Comparison of ENCODE assay signal across 11 mouse cellular contexts in the genomic region with DNA sequence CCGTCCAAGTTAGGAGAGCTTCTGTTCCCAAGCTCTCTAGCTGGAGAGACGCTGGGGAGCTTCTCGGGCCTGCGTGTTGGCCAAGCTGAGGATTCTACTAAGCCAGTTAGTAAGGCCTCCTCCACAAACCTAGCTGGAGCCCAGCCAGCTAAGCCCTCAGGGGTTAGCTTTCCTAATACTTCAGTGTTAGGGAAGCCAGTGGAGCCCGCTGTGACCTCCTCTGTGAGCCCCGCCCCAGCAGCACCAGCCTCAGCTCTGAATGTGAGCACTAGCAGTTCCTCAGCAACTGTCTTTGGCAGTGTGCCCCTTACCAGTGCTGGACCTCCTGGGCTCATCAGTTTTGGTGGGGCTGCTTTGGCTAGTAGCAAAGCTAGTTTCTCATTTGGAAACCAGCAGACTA. TPM values are rescaled to one million over a fixed set of nuclear protein-coding genes. Genes with fewer than 3 reads are reported as not detected.
DNase-seq lines count a peak whose midpoint lies in the region; TF ChIP-seq lines count a peak whose summit lies in the region.
"Had no signal": no experiment of that assay in that cellular context is flagged by ENCODE, and none has a peak within 500 bp of the region (broad histone marks: within the 10 kb centered on the region; RNA-seq: fewer than 3 reads in every experiment).

No protein-coding gene starts in this region.

- no peaks in the 10 kb centered on the region for H3K4me1 ChIP-seq in kidney, adult 2 months (ENCODE audit: control insufficient read depth, insufficient read depth, low read length)
- H3K4me1 ChIP-seq in embryonic facial prominence, embryonic 10.5 days: no peaks in the 10 kb centered on the region
- H3K4me1 ChIP-seq: liver, embryonic 12.5 days had no signal

- no peak for TF ChIP-seq CTCF in kidney, adult 2 months (conservative IDR thresholded peaks at IDR 0.05; ENCODE audit: insufficient read depth, insufficient read length, low read depth, low read length)

- WGBS in kidney, adult 2 months: 92% methylated on average over 6 of the region's 6 CpGs
- WGBS in embryonic facial prominence, embryonic 10.5 days: 89% methylated on average over 6 of the region's 6 CpGs

- no peaks in the 10 kb centered on the region for H3K27me3 ChIP-seq in kidney, adult 2 months (replicated peaks; ENCODE audit: control insufficient read depth, insufficient read depth, low read length)
- H3K27me3 ChIP-seq in embryonic facial prominence, embryonic 10.5 days (replicated peaks; ENCODE audit: low read depth, poor library complexity, severe bottlenecking): no peaks in the 10 kb centered on the region
- H3K27me3 ChIP-seq: liver, embryonic 12.5 days; megakaryocyte, embryonic 14.5 days had no signal

- H3K36me3 ChIP-seq in kidney, adult 2 months (ENCODE audit: control insufficient read depth, insufficient read depth, low read length): peaks cover 5% of the 10 kb centered on the region
- peaks cover 97% of the 10 kb centered on the region for H3K36me3 ChIP-seq in embryonic facial prominence, embryonic 10.5 days (replicated peaks)

- no peak overlapping the region for H3K4me3 ChIP-seq in kidney, adult 2 months (ENCODE audit: insufficient read depth, low read depth, low read length)
- no peak overlapping the region for H3K4me3 ChIP-seq in embryonic facial prominence, embryonic 10.5 days
- H3K4me3 ChIP-seq: layer of hippocampus, adult 2 months; liver, embryonic 12.5 days; megakaryocyte, embryonic 14.5 days had no signal

- no peak for TF ChIP-seq POLR2A in kidney, adult 2 months (IDR thresholded peaks at IDR 0.05; ENCODE audit: low read depth, low read length)

- peak; percentile 10 for DNase-seq in kidney, adult 2 months
- DNase-seq in kidney, postnatal 14 days: no peak
- DNase-seq in MN1 (ENCODE audit: low spot score): peak; percentile 60
- peak; percentile 58 for DNase-seq in adrenal gland, postnatal 25 days
- DNase-seq in heart, adult 9 months (ENCODE audit: low spot score in 2 of 2): peak; percentile 36 to 46
- no peak for DNase-seq in embryonic facial prominence, embryonic 10.5 days (ENCODE audit: low spot score)
- DNase-seq in right cerebral cortex, postnatal 4 days: no peak
- no peak for DNase-seq in liver

- no peaks in the 10 kb centered on the region for H3K9me3 ChIP-seq in embryonic facial prominence, embryonic 10.5 days
- H3K9me3 ChIP-seq: liver, embryonic 12.5 days; megakaryocyte, embryonic 14.5 days had no signal

- H3K27ac ChIP-seq in kidney, adult 2 months (ENCODE audit: insufficient read depth, low read depth, low read length): no peak overlapping the region
- no peak overlapping the region for H3K27ac ChIP-seq in embryonic facial prominence, embryonic 10.5 days (replicated peaks)
- H3K27ac ChIP-seq: layer of hippocampus, adult 2 months; liver, embryonic 12.5 days had no signal

RNA-seq across cellular contexts. Expression of gene Fam78a, which starts 51.2 kb away (rescaled TPM):
- 2.6 and 4.9 TPM in 2 replicates for polyA plus RNA-seq in kidney, adult 2 months (2012; rRNA removed)
- total RNA-seq in adrenal gland, postnatal 25 days (2021): 8.9 and 12.1 TPM in 2 replicates
- polyA plus RNA-seq in embryonic facial prominence, embryonic 10.5 days (2016; fragmentation: Nextera tagmentation; extraction: Ambion mirVana): 1.8 and 2.2 TPM in 2 replicates

RNA-seq across cellular contexts. Expression of gene Nup214, which starts 59.2 kb away (rescaled TPM):
- polyA plus RNA-seq in kidney, adult 2 months (2012; rRNA removed): 41.3 and 41.8 TPM in 2 replicates
- total RNA-seq in adrenal gland, postnatal 25 days (2021): 73.5 and 77.2 TPM in 2 replicates
- polyA plus RNA-seq in embryonic facial prominence, embryonic 10.5 days (2016; fragmentation: Nextera tagmentation; extraction: Ambion mirVana): 120 and 121 TPM in 2 replicates

Comparison
In these comparisons a context has a peak if more than half of its experiments do, and no peak if none do; other contexts are left out.
1. DNase-seq: peak in kidney, adult 2 months (single experiment), MN1 (single experiment), adrenal gland, postnatal 25 days (single experiment) and heart, adult 9 months (2 of 2); none in kidney, postnatal 14 days (single experiment), embryonic facial prominence, embryonic 10.5 days (single experiment), right cerebral cortex, postnatal 4 days (single experiment) and liver (single experiment).